Mouse (Mus musculus) midbrain, embryonic 14.5 days (tissue): ENCODE measurements around the gene Tmem45a. TPM values are rescaled to one million over a fixed set of nuclear protein-coding genes. Genes with fewer than 3 reads are reported as not detected.

Source experiments
- ATAC-seq: fragments of 200-750 bp; cut with Nextera tagmentation; 2 replicates; pipeline ENCODE4 v1.8.0; 2017; ENCODE audit warnings: moderate number of reproducible peaks, moderate library complexity; ENCODE audit not compliant: low FRiP score, low TSS enrichment
- DNase-seq: peaks from one replicate; pipeline ENCODE4 v3.0.0-alpha.2; 2015
- H3K27ac ChIP-seq: fragments of 300-500 bp; sonication (generic); replicated peaks from 2 replicates; pipeline ENCODE4 v1.5.1; 2014; ENCODE audit warnings: mild to moderate bottlenecking, low read depth, low read length, moderate library complexity
- H3K27me3 ChIP-seq: fragments of 300-500 bp; sonication (generic); 2 replicates; pipeline ENCODE4 v1.6.1; 2014; ENCODE audit warnings: low read length, control low read depth, mixed read lengths; ENCODE audit not compliant: control insufficient read depth, insufficient read depth
- H3K36me3 ChIP-seq: fragments of 300-500 bp; sonication (generic); 2 replicates; pipeline ENCODE4 v1.6.1; 2014; ENCODE audit warnings: low read length, control low read depth; ENCODE audit not compliant: control insufficient read depth, insufficient read depth
- H3K4me1 ChIP-seq: fragments of 300-500 bp; sonication (generic); 2 replicates; pipeline ENCODE4 v1.6.1; 2014; ENCODE audit warnings: mild to moderate bottlenecking, antibody characterized with exemption, low read length, control low read depth; ENCODE audit not compliant: control insufficient read depth, insufficient read depth
- H3K4me2 ChIP-seq: fragments of 300-500 bp; sonication (generic); 2 replicates; pipeline ENCODE4 v1.6.1; 2014; ENCODE audit warnings: mild to moderate bottlenecking, low read length, moderate library complexity
- H3K4me3 ChIP-seq: fragments of 300-500 bp; sonication (generic); replicated peaks from 2 replicates; pipeline ENCODE4 v1.5.1; 2014; ENCODE audit warnings: low read depth, low read length
- H3K9ac ChIP-seq: fragments of 300-500 bp; sonication (generic); replicated peaks from 2 replicates; pipeline ENCODE4 v1.6.1; 2014; ENCODE audit warnings: mild to moderate bottlenecking, low read length, moderate library complexity
- H3K9me3 ChIP-seq: fragments of 300-500 bp; sonication (generic); 2 replicates; pipeline ENCODE4 v1.6.1; 2016; ENCODE audit warnings: low read length, control low read depth, mixed read lengths; ENCODE audit not compliant: control insufficient read depth
- WGBS: fragments of 180-500 bp; shearing (Covaris S2); extraction: QIAGEN DNeasy Blood & Tissue Kit; methylation state at CpG from one replicate; pipeline ENCODE4 v1.1.7; 2014; 5-methylcytosine and 5-hydroxymethylcytosine counted together
- polyA plus RNA-seq: library from polyadenylated mRNA; unstranded; fragments of >200 nt; fragmentation: Nextera tagmentation; extraction: Ambion mirVana; gene quantifications from 2 replicates; pipeline ENCODE4 v1.2.1, GENCODE M21; 2014

Tmem45a gene
- polyA plus RNA-seq, 1 experiment from 2014 or later, result 6.0 TPM

DNA sequence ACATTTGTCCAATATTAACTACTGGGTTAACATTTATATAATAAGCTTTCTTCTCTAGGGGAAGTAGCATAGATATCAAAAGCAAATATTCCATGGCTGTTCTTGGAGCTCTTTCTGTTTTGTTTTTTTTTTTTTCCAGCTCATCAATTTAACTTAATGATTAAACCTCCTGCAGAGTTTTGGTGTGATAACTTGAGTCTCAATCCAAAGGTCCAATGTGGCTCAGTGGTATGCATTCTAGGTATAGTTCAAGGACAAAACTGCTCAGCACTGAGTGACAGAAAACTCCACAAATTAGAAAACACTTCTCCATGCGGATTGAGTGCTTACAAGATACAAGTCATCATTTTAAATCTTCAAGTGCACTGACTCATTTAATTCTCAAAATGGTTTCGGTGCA is 100.0 kb downstream of the Tmem45a start:
- H3K4me1 ChIP-seq, result no peaks in the 10 kb centered on the region
- no peak overlapping the region for H3K27ac ChIP-seq
- no peak overlapping the region for H3K4me3 ChIP-seq
- no peak overlapping the region for H3K9ac ChIP-seq
- ATAC-seq, result no peak
- H3K9me3 ChIP-seq, result no peaks in the 10 kb centered on the region
- no peak for DNase-seq
- H3K4me2 ChIP-seq, result no peak overlapping the region
- WGBS, result 88% methylated on average over 2 of the region's 2 CpGs
- H3K27me3 ChIP-seq, result no peaks in the 10 kb centered on the region
- no peaks in the 10 kb centered on the region for H3K36me3 ChIP-seq

DNA sequence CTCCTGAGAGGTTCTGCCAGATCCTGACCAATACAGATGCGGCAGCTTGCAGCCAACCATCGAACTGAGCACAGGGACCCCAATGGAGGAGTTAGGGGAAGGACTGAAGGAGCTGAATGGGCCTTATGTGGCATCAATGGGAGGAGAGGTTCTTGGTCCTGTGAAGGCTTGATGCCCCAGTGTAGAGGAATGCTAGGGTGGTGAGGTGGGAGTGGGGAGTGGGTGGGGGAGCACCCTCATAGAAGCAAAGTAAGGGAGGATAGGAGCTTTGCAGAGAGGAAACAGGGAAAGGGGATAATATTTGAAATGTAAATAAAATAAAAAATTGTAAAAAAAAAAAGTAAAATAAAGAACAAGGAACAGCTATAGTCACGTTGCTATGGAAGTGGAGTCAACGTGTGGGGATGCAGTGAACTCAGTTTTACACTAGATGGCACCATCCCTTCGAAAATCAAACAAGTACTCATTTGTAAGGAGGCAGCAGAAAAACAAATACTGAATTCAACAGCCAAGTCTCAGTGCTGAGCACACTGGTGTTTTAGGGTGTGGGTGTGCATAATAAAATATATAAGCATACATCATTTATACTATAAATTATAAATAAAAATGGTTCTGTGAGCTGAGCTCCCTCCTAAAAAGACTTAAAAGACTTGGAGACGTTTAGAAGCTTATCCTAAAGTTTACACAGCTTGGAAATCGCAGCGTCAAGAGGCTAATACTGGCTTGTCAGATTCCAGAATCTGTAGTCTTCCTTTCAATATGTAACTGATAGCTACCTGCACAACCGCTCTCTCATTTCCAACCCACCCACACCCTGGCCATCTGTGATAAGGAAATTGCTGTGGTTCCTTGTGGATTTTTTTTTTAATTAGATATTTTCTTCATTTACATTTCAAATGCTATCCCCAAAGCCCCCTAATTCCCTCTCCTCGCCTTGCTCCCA is 114.5 kb downstream of the Tmem45a start:
- H3K9ac ChIP-seq, result no peak overlapping the region

More for the DNA sequence above, 114.5 kb downstream of the Tmem45a start:
- peak; percentile 75 for ATAC-seq
- no peaks in the 10 kb centered on the region for H3K27me3 ChIP-seq
- no peak overlapping the region for H3K4me3 ChIP-seq
- no peaks in the 10 kb centered on the region for H3K9me3 ChIP-seq
- no peaks in the 10 kb centered on the region for H3K4me1 ChIP-seq
- peak; percentile 85 for DNase-seq
- no peaks in the 10 kb centered on the region for H3K36me3 ChIP-seq
- H3K27ac ChIP-seq, result no peak overlapping the region
- H3K4me2 ChIP-seq, result no peak overlapping the region
- 48% methylated on average over 10 of the region's 10 CpGs for WGBS

Other genes with a start within 250 kb of the Tmem45a start
- 164 and 171 TPM in 2 replicates for gene Tfg, start 168.7 kb downstream of the Tmem45a start, polyA plus RNA-seq
- gene Adgrg7, start 90.3 kb downstream of the Tmem45a start, polyA plus RNA-seq, result not detected in 2 replicates
- gene Lnp1, start 41.9 kb upstream of the Tmem45a start, polyA plus RNA-seq, result not detected in 2 replicates
- gene Tmem45a2, start 185.2 kb upstream of the Tmem45a start, polyA plus RNA-seq, result not detected in 2 replicates
- gene Tomm70a, start 235.5 kb upstream of the Tmem45a start, polyA plus RNA-seq, result 71.4 and 86.6 TPM in 2 replicates